Comparison of ENCODE assay signal across 8 mouse cellular contexts in genomic region chr4:34958155-34959028, GRCm38 (mm10).
A peak's percentile ranks its signal among the peaks of the same experiment; 100 is the strongest.
DNase-seq lines count a peak whose midpoint lies in the region; ATAC-seq and TF ChIP-seq lines count a peak whose summit lies in the region.

No protein-coding gene starts in this region.

- no peaks in the 10 kb centered on the region for H3K27me3 ChIP-seq in heart, embryonic 11.5 days (ENCODE audit: control insufficient read depth, insufficient read depth, low read length)
- H3K27me3 ChIP-seq in heart, embryonic 16.5 days (ENCODE audit: control insufficient read depth, insufficient read depth, low read length): no peaks in the 10 kb centered on the region
- no peaks in the 10 kb centered on the region for H3K27me3 ChIP-seq in midbrain, embryonic 11.5 days (ENCODE audit: control insufficient read depth, insufficient read depth, low read length)
- H3K27me3 ChIP-seq in stomach, postnatal 0 days (ENCODE audit: control insufficient read depth, insufficient read depth, low read length): no peaks in the 10 kb centered on the region

- peak; percentile 94 for DNase-seq in heart, adult 11 months
- DNase-seq in ES-CJ7 (ENCODE audit: low read depth, low spot score): peak; percentile 28
- DNase-seq in cerebellum, postnatal 25 days: peak; percentile 51 to 69
- peak; percentile 69 for DNase-seq in kidney, postnatal 14 days
- peak; percentile 95 for DNase-seq in midbrain, embryonic 11.5 days (ENCODE audit: low spot score, missing footprints)
- peak; percentile 55 for DNase-seq in stomach, postnatal 0 days (ENCODE audit: low spot score)

- TF ChIP-seq CTCF in stomach, postnatal 0 days (IDR thresholded peaks at IDR 0.05; ENCODE audit: low read depth): peak; percentile 82

- WGBS in heart, embryonic 11.5 days (ENCODE audit: insufficient replicate concordance): 44% methylated on average over 12 of the region's 12 CpGs
- WGBS in heart, embryonic 16.5 days: 38% methylated on average over 12 of the region's 12 CpGs
- 42% methylated on average over 12 of the region's 12 CpGs for WGBS in midbrain, embryonic 11.5 days
- 32% methylated on average over 12 of the region's 12 CpGs for WGBS in stomach, postnatal 0 days

- H3K4me3 ChIP-seq in heart, embryonic 11.5 days (ENCODE audit: low read depth, low read length): no peak overlapping the region
- H3K4me3 ChIP-seq in heart, embryonic 16.5 days (ENCODE audit: low read length): no peak overlapping the region
- no peak overlapping the region for H3K4me3 ChIP-seq in midbrain, embryonic 11.5 days (ENCODE audit: low read depth, low read length)
- H3K4me3 ChIP-seq in stomach, postnatal 0 days (ENCODE audit: low read depth, low read length): no peak overlapping the region

- no peaks in the 10 kb centered on the region for H3K9me3 ChIP-seq in heart, embryonic 11.5 days (replicated peaks; ENCODE audit: control insufficient read depth, low read length)
- no peaks in the 10 kb centered on the region for H3K9me3 ChIP-seq in heart, embryonic 16.5 days (replicated peaks; ENCODE audit: control insufficient read depth, low read length)
- no peaks in the 10 kb centered on the region for H3K9me3 ChIP-seq in midbrain, embryonic 11.5 days (ENCODE audit: control insufficient read depth, low read length)
- no peaks in the 10 kb centered on the region for H3K9me3 ChIP-seq in stomach, postnatal 0 days (ENCODE audit: control insufficient read depth, low read length)

- H3K9ac ChIP-seq in heart, embryonic 11.5 days (ENCODE audit: low read depth, low read length): no peak overlapping the region
- no peak overlapping the region for H3K9ac ChIP-seq in heart, embryonic 16.5 days (ENCODE audit: low read length)
- H3K9ac ChIP-seq in midbrain, embryonic 11.5 days (ENCODE audit: low read length): no peak overlapping the region
- no peak overlapping the region for H3K9ac ChIP-seq in stomach, postnatal 0 days (ENCODE audit: low read length)

- H3K4me2 ChIP-seq in heart, embryonic 11.5 days: no peak overlapping the region
- no peak overlapping the region for H3K4me2 ChIP-seq in heart, embryonic 16.5 days (ENCODE audit: low read depth, low read length)
- H3K4me2 ChIP-seq in midbrain, embryonic 11.5 days: no peak overlapping the region
- H3K4me2 ChIP-seq in stomach, postnatal 0 days (replicated peaks; ENCODE audit: low read depth): no peak overlapping the region

- H3K36me3 ChIP-seq in heart, embryonic 11.5 days (ENCODE audit: control insufficient read depth, insufficient read depth, low read length): no peaks in the 10 kb centered on the region
- H3K36me3 ChIP-seq in heart, embryonic 16.5 days (ENCODE audit: control insufficient read depth, insufficient read depth): no peaks in the 10 kb centered on the region
- H3K36me3 ChIP-seq in midbrain, embryonic 11.5 days (ENCODE audit: control insufficient read depth, insufficient read depth, low read length): no peaks in the 10 kb centered on the region
- H3K36me3 ChIP-seq in stomach, postnatal 0 days (ENCODE audit: control insufficient read depth, insufficient read depth, low read length): no peaks in the 10 kb centered on the region

- H3K27ac ChIP-seq in heart, embryonic 11.5 days (ENCODE audit: low read depth, low read length): no peak overlapping the region
- H3K27ac ChIP-seq in heart, embryonic 16.5 days (ENCODE audit: low read length): no peak overlapping the region
- no peak overlapping the region for H3K27ac ChIP-seq in midbrain, embryonic 11.5 days (ENCODE audit: low read depth, low read length)
- no peak overlapping the region for H3K27ac ChIP-seq in stomach, postnatal 0 days (replicated peaks)

- TF ChIP-seq EP300 in stomach, postnatal 0 days (optimal IDR thresholded peaks at IDR 0.05): no peak

- no peak for ATAC-seq in heart, embryonic 11.5 days (replicated peaks; ENCODE audit: insufficient number of reproducible peaks, low FRiP score, low TSS enrichment)
- ATAC-seq in heart, embryonic 16.5 days (replicated peaks; ENCODE audit: extremely low read depth, insufficient read depth, low FRiP score): peak; percentile 57; the same call in 1 of the 2 replicates
- peak; percentile 81 for ATAC-seq in midbrain, embryonic 11.5 days (ENCODE audit: low FRiP score)
- ATAC-seq in stomach, postnatal 0 days (ENCODE audit: low FRiP score, low TSS enrichment): peak; percentile 75

- no peaks in the 10 kb centered on the region for H3K4me1 ChIP-seq in heart, embryonic 11.5 days (ENCODE audit: control insufficient read depth, insufficient read depth, low read length)
- no peaks in the 10 kb centered on the region for H3K4me1 ChIP-seq in heart, embryonic 16.5 days (ENCODE audit: control insufficient read depth, insufficient read depth, low read length)
- no peaks in the 10 kb centered on the region for H3K4me1 ChIP-seq in midbrain, embryonic 11.5 days (ENCODE audit: control insufficient read depth, insufficient read depth, low read length)
- H3K4me1 ChIP-seq in stomach, postnatal 0 days (replicated peaks; ENCODE audit: control insufficient read depth, insufficient read depth): no peaks in the 10 kb centered on the region

Comparison
In these comparisons a context has a peak if more than half of its experiments do, and no peak if none do; other contexts are left out.
1. DNase-seq: peak in every context shown above with its lines; median percentile 95 in midbrain, embryonic 11.5 days; 94 in heart, adult 11 months; 69 in kidney, postnatal 14 days; 60 in cerebellum, postnatal 25 days; 55 in stomach, postnatal 0 days; 28 in ES-CJ7.